Mouse (Mus musculus): ENCODE measurements around the gene Inpp5a.

Inpp5a gene

DNA sequence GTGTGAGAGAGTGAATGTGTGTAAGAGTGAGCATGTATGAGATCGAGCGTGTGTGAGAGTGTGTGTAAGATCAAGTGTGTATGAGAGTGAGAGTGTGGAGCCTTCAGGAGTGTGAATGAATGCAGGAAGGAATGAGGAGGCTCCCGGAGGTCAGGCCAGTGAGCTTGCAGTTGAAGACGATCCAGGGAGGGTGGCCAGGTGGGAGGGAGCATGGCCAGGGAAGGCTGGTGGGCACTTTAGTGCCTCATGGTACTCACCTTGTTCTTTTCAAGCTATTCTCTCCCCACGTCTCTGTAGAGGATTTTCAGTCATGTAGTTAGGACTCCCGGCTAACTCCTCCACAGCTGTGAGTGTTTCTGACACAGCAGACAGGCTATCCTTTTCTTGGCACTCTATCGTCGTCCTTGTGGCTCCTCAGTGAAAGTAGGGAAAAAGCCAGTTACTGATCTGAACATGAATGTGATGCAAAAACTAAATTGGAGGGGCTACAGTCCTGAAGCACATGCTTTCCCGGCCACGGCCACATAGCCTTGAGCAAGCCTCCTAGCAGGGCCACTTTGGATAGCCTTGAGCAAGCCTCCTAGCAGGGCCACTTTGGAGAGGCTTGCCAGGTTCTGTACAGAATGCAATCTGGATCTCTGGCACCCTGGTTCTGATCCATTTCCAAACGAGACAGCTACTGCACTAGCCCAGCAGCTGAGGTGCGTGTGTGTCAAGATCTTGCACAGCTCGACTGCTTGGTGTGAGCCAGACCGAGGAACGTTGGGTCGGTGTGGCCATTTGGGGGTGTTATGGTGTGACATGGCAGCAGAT lies 61.5 kb downstream of the Inpp5a start:
- DNase-seq, result no peak

DNA sequence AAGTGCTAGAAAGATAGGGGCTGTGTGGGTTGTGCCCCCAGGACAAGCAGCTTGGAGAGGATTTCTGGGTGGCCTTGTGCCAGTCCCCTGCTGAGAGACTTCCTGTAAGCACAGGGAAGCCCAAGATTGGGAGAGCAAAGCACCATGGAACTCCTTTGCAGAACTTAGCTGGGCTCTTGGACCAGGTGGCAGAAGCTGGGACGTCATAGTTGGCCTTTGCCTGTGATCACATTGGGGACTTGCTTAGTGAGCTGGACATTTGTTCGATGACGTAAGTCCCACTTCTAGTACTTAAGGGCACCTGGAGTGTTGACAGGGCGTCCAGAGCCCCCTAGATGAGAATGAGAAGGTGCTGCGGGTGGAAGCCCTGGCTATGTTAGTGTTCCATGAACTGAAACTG lies 62.8 kb downstream of the Inpp5a start:
- DNase-seq, result no peak

DNA sequence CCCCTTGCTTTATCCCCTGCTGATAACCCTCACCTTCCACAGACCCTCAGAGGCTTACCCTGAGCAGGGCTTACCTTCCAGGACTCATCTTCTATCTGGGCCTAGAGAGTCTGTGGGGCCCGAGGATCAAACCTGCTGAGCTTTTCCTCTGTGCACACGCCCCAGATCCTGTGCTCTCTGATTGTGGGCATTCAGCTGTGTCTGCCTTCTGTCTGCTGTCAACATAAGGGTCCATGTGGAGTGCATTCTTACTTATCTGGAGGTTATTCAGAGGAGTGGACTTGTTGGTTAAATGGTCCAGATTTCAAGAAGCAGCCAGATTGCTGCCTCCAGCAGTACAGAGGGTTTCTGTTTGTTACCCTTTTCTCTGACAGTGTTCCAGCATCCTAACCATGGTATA lies 63.3 kb downstream of the Inpp5a start:
- DNase-seq, result no peak

DNA sequence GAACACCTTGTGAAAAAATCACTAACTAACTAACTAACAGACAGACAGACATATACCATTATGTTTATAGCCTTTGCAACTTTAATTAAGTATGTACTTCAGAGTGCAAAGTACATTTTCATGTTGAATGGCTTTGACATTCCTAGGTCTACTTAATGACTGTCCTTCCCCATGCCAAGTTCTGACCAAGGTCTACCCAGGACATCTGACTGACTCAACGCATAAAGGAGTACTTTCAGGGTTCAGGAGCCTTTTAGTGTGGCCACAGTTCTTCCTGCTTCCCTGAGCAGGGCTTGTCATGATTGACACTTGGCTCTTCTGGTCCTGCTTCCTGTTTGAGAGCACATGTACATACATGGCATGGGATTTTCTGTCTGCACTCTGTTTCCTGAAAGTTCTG lies 64.3 kb downstream of the Inpp5a start:
- no peak for DNase-seq

DNA sequence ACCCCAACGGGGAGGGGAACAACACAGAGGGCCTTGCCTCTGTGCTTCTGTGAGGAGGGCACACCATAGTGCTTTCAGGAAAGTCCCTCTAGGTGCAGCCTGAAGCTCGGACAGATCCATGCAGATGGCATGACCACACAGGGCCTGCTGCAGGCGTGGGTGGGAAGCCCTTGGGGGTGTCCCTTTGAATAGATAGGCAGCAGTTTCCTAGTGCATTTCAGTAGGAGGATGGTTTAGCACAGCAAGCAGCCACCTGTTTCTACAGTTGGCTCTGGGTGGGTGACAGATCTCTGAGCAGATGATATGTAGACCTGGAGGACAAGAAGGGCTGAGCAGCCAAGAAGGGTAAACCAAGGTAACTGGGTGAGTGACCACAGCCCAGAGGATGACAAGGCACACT lies 65.4 kb downstream of the Inpp5a start:
- no peak for DNase-seq

DNA sequence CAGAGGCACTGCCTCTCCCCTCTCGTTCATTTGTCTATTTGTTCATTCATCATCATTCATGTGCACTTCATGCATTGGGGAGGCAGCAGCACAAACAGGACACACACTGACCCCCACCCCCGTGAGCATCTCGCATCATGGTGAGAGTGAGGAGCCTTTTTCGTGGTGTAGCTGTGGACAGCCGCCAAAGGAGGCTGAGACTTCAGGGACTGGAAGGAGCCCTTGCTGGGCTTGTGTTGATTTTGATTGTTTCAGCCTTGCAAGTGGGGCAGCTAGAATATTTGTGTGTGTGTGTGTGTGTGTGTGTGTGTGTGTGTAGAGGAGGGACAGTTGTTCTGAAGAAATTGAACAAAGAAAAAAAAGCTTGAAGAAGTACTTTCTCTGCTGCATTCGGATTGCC lies 67.8 kb downstream of the Inpp5a start:
- DNase-seq, result no peak

DNA sequence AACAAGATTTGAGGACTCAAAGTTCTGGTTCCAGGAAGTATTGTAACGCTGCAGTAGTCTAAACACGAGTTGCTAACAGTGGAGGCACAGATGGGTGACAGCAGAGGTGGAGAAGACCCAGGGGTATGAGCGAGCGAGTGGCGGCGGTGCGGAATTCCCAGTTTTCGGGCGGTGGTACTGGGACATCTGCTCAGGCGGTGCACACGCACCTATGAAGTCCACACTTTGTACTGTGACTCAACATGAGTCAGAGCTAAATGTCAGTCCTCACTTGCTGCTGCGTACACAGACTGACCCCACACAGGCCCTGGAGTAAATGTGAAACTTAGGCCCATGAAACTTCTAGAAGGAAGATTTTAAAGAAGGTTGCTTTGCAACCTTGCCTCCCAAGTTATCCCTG lies 72.4 kb downstream of the Inpp5a start:
- no peak for DNase-seq

DNA sequence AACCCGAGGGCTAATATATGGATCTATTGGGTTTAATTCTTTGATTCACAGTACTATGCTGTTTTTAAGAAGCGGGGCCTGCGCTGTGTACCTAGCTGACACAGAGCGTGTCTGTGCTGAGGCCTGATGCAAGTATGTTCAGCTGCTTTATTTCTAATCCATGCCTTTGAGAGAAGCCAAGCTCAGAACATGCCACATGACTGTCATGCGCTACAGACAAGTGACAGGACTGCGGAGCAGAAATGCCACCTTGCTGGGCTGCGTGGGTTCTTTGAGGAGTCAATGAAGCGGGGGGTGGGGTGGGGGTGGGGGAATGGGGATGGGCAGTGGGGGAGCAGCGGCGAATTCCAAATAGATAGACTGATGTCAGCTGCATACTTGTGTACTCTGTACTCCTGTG lies 73.2 kb downstream of the Inpp5a start:
- DNase-seq, result no peak

DNA sequence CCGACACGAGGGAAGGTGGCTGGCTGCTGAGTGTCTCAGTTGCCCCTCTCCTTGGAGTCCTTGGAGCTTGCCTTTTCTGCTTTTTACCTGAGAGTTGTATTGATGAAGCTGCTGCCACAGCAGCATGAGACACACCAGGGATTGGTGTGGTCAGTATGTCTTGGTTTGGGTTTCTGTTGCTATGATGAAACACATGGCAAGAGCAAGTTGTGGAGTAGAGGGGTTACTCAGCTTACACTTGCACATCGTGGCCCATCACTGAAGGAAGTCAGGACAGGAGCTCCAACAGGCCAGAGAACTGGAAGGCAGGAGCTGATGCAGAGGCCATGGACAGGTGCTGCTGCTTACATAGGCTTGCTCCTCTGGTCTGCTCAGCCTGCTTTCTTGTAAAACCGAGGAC lies 76.6 kb downstream of the Inpp5a start:
- no peak for DNase-seq

DNA sequence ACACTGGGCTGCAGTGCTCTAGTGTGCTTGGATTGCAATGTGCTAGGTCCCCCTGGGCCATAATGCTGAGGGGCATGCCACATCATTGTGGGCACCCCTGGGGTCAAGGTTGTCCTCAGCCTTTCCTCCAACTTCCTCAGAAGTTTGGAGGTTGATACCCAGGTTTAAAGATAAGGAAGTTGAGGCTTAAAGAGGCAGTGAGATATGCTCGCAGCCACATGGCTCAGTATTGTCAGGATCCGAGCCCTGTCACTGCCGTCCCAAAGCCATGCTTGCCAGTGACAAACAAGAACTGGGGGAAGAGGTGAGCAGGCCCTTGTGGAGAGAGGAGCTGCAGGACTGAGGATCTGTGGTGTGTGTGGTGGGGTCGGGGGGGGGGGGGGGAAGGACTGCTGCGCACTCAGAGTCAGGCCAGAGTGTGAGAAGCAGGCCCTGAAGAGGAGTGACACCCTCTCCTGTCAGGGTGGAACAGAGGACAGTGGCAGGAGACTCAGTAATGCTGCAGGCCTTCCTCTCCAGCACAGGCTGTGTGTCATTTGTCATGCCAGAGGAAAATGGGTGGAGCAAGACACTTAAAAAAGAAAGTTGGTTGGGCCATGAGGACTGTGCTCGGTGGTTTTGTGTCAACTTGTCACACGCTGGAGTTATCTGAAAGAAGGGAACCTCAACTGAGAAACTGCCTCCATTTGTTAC lies 77.7 kb downstream of the Inpp5a start:
- DNase-seq, result no peak

DNA sequence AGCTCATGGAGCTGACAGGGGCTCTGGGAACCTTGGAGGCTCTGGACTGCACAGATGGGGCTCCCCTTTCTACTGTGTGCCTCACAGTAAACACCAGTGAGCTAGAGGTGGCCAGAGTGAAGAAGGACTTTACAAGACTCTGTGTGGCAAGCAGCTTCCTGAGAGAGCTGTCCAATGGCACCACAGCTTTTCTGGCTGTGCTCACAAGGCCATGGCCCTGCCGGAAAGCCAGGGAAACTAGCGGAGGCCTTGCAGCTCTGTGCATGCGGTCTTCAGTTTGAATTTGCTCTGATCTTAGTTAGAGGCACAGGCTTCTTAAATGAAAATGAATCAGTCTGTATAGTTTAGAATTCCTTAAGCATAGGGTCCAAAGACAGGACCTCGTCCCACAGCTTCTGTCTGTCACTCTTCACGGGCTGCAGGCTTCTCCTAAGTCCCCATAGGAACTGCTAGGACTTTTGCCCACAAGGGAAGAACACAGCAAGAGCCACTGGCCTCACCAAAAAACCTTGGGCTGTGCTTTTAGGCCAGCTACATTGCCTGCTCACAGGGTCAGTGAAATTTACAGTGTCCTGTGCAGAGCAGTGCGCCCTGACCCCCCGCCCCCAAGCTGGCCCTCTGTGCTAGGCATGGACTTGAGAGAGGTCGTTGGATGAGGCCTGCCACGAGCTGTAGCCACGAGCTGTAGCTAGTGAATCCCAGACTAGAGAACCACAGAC lies 78.4 kb downstream of the Inpp5a start:
- DNase-seq, result no peak

DNA sequence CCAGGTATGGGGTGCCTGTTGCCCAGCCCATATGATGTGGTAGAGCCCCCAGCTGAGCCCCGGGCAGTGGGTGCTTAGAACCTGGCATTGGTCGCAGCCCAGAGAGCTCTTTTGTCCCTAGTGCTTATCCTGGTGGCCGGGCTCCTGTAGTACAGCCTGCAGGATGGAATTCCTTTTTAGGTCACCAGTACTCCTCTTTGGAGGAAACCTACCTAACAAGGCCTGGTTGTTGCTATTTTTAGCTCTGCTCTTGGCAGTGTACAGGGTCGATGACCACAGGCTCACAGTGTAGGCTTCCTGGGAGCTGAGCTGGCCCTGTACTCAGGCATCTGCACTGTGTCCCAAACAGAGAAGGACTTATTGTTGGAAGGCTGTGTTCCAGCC lies 79.0 kb downstream of the Inpp5a start:
- no peak for DNase-seq

DNA sequence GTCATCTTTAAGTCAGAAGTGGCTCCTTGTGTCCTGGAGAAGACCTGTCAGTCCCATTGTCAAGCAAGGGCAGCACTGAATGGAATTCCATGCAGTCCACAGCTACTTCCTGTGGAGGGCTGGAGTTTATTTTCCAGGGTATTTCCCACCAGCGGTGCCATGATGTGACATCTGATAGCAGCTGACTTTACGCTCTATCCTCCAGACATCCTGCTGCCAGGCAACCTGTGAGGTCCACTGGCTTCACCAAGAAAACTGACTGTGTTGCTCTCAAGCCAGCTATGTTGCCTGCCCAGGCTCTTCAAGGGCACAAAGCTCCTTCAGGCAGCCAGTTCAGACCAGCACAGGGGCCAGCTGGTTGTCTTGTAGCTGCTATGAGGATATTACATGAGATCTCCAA lies 79.5 kb downstream of the Inpp5a start:
- DNase-seq, result no peak

DNA sequence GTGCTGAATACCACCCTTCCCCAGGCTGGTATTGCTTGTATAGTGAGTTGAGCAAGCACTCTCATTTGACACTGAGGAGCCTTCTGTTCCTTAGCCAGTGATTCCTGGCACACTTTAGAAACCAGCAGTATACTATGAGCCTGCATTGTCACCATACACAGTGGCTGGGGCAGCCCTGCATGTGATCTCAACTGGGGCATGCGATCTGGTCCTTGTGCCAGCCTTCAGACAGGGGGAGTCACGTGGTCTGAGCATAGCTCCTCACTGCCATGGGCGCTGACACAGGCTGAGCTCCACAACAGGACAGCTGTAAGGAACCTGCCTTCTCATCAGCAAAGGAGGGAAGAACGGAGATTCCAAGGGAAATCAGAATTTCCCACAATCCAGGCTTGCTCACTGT lies 80.5 kb downstream of the Inpp5a start:
- DNase-seq, result no peak

DNA sequence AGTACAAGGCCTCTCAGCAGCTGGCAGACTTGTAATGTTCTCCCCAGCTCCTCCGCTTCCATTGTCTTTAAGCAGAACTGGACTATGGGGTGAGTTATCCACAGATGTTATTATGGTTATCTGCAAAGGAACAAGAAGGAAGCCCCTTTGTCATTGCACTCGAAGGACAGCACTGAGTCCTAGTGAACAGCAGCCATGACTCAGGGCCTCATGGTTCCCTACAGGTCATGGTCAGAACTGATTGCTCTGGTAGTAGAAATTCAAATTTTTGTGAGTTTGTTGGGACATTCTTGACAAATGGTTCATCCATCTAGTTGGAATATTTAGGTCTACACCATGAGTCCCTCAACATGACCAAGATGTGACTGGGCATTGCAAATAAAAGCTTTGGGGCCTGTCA lies 81.6 kb downstream of the Inpp5a start:
- no peak for DNase-seq

DNA sequence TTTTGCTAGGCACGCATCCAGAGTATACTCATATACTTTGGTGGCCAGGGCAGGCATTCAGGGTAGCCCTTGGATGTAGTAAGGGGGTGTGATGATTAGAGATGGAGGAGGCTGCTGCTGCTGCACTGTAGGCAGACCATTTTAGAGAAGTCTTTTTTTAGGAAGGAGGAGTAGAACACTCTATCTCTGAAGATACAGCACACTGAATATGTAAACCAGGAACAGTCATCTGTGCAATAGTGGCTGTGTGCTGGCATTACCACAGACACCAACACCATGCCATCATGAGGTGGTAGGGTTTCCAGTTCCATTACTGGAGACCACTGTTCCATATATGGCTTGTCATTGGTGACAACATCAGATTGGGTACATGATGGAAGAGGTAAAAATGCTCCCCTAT lies 83.1 kb downstream of the Inpp5a start:
- no peak for DNase-seq

DNA sequence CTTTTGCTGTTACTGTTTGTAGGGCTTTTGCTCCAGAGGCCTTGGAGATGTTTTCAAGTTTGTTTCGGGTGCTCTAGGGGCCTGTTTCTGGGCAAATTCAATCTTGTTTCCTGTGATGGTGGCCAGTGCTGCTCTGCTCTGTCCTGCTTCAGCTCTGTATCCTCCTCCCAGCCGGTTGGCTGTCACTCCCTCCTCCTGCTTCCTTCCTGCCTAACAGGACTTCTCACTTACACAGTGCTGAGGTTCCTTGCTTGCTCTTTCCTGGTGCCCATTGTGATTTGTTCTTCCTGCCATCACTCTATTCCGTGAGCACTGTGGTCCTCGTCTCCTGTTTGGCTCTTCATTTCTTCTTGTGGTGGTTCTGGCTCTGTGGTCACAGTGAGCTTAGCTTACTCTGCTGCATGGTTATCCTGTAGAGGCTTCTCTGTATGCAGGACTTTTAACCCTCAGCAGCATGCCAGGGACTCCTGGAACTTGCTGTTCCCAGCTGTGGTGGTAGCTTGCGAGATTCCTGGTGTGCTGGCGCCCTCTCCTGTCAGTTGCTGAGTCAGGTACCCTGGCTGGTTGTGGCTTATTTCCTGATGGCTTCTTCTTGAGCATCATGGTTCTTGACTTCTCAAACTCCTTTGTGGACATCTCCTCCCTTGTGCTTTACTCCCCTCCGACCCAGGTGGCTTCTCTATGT lies 84.1 kb downstream of the Inpp5a start:
- peak; percentile 68 to 72 for DNase-seq

DNA sequence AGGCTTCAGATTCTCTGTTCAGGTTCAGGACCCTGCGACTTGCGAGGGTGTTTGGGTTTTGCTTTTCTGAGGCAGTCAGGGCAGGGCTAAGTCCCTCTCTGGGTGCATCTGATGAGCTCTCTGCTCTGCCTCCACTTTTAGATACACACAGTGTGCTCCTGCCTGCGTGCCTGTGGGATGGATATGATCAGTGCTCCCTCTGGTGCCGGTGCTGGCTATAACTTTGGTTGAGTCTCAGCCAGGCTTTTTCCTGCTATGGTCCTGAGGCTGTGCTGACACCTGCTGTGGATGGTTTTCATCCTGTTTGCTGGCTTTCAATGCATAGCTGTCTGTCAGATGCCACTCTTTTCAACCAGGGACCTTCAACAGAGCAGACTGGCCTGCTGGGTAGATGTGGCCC lies 87.0 kb downstream of the Inpp5a start:
- peak in 1 of 2 experiments; percentile 11 for DNase-seq

DNA sequence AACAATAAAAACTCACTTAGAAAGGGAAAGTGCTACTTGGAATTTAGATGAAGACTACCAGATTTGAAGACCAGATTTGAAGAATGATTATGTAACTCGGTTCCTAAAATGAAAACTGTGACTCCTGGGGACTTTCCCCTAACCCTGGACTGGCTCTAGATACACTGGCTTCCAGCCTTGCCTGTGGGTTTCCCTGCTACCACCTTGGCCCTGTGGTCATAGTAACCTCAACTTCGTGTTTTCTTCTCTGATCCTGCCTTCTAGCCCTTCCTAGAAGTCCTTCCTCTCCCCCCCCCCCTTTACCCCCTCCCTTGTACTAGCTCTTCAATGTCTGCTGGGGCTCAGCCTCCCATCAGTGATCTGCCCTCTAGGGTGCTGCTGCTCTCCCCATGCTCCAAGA lies 87.8 kb downstream of the Inpp5a start:
- no peak for DNase-seq

DNA sequence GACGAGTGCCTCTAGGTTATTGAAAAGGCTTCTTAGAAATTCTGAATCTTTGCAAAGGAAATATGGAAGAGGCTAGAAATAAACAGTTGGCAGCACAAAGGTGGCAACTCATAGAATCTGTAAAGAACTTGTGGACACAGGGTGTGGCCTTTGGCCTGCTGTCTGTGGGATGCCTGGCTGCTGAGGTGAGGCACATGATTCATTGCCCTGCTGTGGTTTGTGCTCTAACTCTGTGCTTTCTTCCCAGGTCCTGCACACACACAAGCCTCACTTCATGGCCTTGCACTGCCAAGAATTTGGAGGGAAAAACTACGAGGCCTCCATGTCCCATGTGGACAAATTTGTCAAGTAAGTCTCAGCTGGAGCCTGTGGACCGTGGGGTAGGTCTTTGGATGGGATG lies 88.8 kb downstream of the Inpp5a start:
- DNase-seq, result no peak

DNA sequence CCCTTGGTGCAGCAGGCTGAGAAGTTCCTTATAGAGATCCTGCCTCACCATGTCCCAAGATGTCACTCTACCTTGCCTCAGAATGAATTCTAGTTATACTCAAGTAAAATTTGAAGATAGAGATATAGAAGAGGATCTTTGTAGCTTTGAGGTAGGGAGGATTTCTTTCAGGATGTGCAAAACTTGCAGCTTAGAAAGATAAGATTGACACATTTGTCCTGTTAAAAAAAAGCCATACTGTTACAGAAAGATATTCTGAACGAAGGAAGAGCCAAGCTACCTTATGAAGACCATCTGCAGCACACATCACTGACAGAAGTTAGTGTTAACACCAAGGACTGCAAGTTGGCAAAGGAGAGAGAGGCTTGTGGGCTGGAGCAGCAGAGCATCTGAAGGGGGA lies 90.2 kb downstream of the Inpp5a start:
- no peak for DNase-seq

DNA sequence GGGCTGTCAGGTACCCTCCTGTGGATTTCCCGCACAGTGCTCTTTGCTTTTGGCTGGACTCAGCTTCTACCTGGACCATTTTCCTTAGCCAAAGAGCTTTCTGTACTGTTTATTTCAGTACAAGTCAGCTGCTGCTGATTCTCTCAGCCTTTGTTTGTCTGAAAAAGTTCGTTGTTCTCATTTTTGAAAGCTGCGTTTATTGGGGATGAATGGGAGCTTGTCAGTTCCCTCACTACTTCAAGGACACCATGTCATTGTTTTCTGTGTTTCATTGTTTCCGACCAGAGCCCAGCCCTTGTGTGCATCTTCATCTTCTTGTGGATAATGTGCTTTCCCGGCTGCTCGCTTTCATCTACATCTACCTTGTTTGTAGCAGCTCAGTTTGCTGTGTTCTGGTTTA lies 90.7 kb downstream of the Inpp5a start:
- DNase-seq, result no peak

DNA sequence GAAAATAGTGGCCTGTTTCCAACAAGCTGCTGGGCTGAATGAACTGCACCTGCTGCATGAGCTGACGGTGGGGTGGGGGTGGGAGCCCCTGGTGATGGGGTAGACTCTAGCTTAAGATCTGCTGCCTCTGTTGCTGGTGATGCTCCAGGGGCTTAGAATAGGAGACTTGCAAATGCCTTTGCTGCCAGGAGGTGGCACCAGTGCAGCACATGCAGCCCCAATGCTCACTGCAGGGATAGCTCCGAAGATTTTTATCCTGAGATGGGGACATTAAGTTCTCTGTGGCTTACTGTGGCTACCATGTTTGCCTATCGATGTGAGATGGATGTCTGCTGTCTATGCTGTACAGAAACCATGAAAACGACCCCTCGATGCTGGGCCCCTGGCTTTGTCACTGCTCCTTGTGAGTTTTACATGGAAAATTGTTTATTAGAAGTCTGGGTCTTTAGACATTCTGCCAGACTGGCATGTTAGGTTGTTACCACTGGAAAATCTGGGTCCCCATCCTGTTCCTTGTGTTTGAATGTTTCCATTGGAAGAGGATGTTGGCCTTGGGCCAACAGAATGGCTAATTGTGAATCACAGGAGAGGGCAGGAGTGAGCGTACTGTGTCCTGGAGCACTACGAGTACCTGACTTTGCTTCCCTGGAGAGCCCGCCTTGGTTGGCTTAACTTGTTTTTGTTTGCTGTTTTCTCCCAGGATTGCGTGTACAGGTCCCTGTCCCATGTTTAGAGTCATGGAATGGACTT lies 95.5 kb downstream of the Inpp5a start:
- no peak for DNase-seq

Data from thymus, postnatal 36 days (tissue).